Mouse (Mus musculus): ENCODE results near the gene Nid2.
A peak's percentile ranks its signal among the peaks of the same experiment; 100 is the strongest.

Gene Nid2

GRCm38 (mm10) chr14:19858808-19859776, 108.0 kb downstream of the Nid2 start:
- peak; percentile 16 for DNase-seq (ENCODE audit: low read depth, low spot score)

GRCm38 (mm10) chr14:19860281-19860680, 109.2 kb downstream of the Nid2 start:
- DNase-seq (ENCODE audit: low read depth, low spot score): no peak
